Mouse (Mus musculus): Measurements from ENCODE around the gene Rplp0.

Rplp0 gene

GRCm38 (mm10) chr5:115526456-115527202, 32.6 kb upstream of the Rplp0 start:
- DNase-seq (ENCODE audit: low spot score in 2 of 2): no peak

GRCm38 (mm10) chr5:115528128-115528527, 31.1 kb upstream of the Rplp0 start:
- no peak for DNase-seq (ENCODE audit: low spot score in 2 of 2)

GRCm38 (mm10) chr5:115529364-115529741, 29.9 kb upstream of the Rplp0 start:
- no peak for DNase-seq (ENCODE audit: low spot score in 2 of 2)

GRCm38 (mm10) chr5:115529742-115530446, 29.4 kb upstream of the Rplp0 start:
- no peak for DNase-seq (ENCODE audit: low spot score in 2 of 2)

GRCm38 (mm10) chr5:115530447-115530809, 28.8 kb upstream of the Rplp0 start:
- DNase-seq (ENCODE audit: low spot score in 2 of 2): peak in 1 of 2 experiments; percentile 44

- DNase-seq (ENCODE audit: low spot score in 2 of 2): peak; percentile 78 to 86
These were observed 27.5 kb upstream of the Rplp0 start for GRCm38 (mm10) chr5:115531671-115532270.

GRCm38 (mm10) chr5:115534290-115534731, 25.0 kb upstream of the Rplp0 start:
- DNase-seq (ENCODE audit: low spot score in 2 of 2): no peak

GRCm38 (mm10) chr5:115534856-115535255, 24.4 kb upstream of the Rplp0 start:
- DNase-seq (ENCODE audit: low spot score in 2 of 2): peak in 1 of 2 experiments; percentile 41

GRCm38 (mm10) chr5:115535635-115536034, 23.6 kb upstream of the Rplp0 start:
- DNase-seq (ENCODE audit: low spot score in 2 of 2): peak in 1 of 2 experiments; percentile 50

GRCm38 (mm10) chr5:115538017-115538692, 21.1 kb upstream of the Rplp0 start:
- no peak for DNase-seq (ENCODE audit: low spot score in 2 of 2)

GRCm38 (mm10) chr5:115538693-115539043, 20.6 kb upstream of the Rplp0 start:
- peak; percentile 90 to 97 for DNase-seq (ENCODE audit: low spot score in 2 of 2)

GRCm38 (mm10) chr5:115542635-115543384, 16.5 kb upstream of the Rplp0 start:
- peak in 1 of 2 experiments; percentile 52 for DNase-seq (ENCODE audit: low spot score in 2 of 2)

- peak; percentile 52 to 72 for DNase-seq (ENCODE audit: low spot score in 2 of 2)
These were observed 15.6 kb upstream of the Rplp0 start for GRCm38 (mm10) chr5:115543509-115544253.

- no peak for DNase-seq (ENCODE audit: low spot score in 2 of 2)
These were observed 14.5 kb upstream of the Rplp0 start for GRCm38 (mm10) chr5:115544655-115545185.

- DNase-seq (ENCODE audit: low spot score in 2 of 2): no peak
These were observed 13.6 kb upstream of the Rplp0 start for GRCm38 (mm10) chr5:115545636-115546035.

GRCm38 (mm10) chr5:115546536-115546935, 12.7 kb upstream of the Rplp0 start:
- no peak for DNase-seq (ENCODE audit: low spot score in 2 of 2)

- DNase-seq (ENCODE audit: low spot score in 2 of 2): no peak
These were observed 12.3 kb upstream of the Rplp0 start for GRCm38 (mm10) chr5:115547014-115547413.

GRCm38 (mm10) chr5:115547421-115547820, 11.8 kb upstream of the Rplp0 start:
- no peak for DNase-seq (ENCODE audit: low spot score in 2 of 2)

- no peak for DNase-seq (ENCODE audit: low spot score in 2 of 2)
These were observed 10.6 kb upstream of the Rplp0 start for GRCm38 (mm10) chr5:115548501-115549285.

Data from spleen, postnatal 4 days (tissue).